Mouse (Mus musculus) testis, adult 2 months (tissue): ENCODE data around the gene Mis18bp1.

Experiments used
- CTCF ChIP-seq: fragments of 200-500 bp; IDR thresholded peaks from 2 replicates; pipeline ENCODE4 v1.5.1; 2012; ENCODE audit warnings: low read depth, mild to moderate bottlenecking, inconsistent platforms, low read length, moderate library complexity; ENCODE audit not compliant: control insufficient read depth, insufficient read depth, insufficient replicate concordance
- POLR2A ChIP-seq: fragments of 200-500 bp; IDR thresholded peaks from 2 replicates; pipeline ENCODE4 v1.6.1; 2012; ENCODE audit warnings: low read depth, mild to moderate bottlenecking, inconsistent platforms, low read length, moderate library complexity; ENCODE audit not compliant: control insufficient read depth

GRCm38 (mm10) chr12:65206431-65206830 lies 34.0 kb upstream of the Mis18bp1 start:
- TF ChIP-seq POLR2A (no peak), CTCF (no peak)
